Mouse (Mus musculus) small intestine, adult 2 months (tissue): ENCODE data around the gene Plekhs1.

Experiments used
- CTCF ChIP-seq: fragments of 200-500 bp; IDR thresholded peaks from 2 replicates; pipeline ENCODE4 v1.5.1; 2012; ENCODE audit warnings: low read depth, mild to moderate bottlenecking, control low read depth, inconsistent platforms, low read length, moderate library complexity, mixed read lengths; ENCODE audit not compliant: insufficient replicate concordance, insufficient read length; ENCODE audit errors: extremely low read depth
- POLR2A ChIP-seq: fragments of 200-500 bp; IDR thresholded peaks from 2 replicates; pipeline ENCODE4 v1.6.1; 2012; ENCODE audit warnings: low read depth, mild to moderate bottlenecking, control low read depth, inconsistent platforms, low read length, moderate library complexity

DNA sequence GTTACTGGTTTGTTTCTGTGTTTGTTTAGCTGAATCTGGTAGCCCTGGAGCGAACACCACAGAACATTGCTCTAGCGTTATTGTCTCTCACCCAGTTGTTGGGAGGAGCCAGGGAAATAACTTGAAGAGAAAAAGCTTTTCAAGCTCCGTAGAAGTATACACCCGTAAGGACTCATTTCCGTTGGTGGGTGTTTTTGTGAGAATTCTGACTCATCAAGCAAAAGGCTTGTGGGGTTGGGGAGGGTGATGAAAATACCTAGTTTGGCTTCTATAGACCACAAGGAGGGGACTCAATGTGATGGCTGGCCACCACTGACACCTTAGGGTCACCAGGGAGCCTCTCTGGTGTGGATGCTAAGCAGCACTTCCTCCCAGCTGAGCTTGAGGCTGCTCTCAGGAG, 10.5 kb upstream of the Plekhs1 start:
- TF ChIP-seq CTCF (no peak), POLR2A (no peak)
